Mouse (Mus musculus) gastrocnemius, postnatal 14 days (tissue): ENCODE results near the gene Iqcn. TPM values are rescaled to one million over a fixed set of nuclear protein-coding genes. Genes with fewer than 3 reads are reported as not detected.
A peak's percentile ranks its signal among the peaks of the same experiment; 100 is the strongest.

Experiments
- DNase-seq: peaks from one replicate; pipeline ENCODE4 v3.0.0; 2021; ENCODE audit warnings: mixed read lengths
- intact Hi-C: fragments of 180-260 bp; cut with DNase I; formaldehyde crosslinking; loops from one replicate; pipeline ENCODE4 v1.15.1; 2025; ENCODE audit warnings: low total_unique reads
- total RNA-seq, 2 experiments: library from RNA; stranded (reverse); gene quantifications; 2 replicates each; pipeline ENCODE4 v1.2.3; 2021

The Iqcn gene
- total RNA-seq, 2 experiments from 2014 or later: 0.04 TPM; not detected in 1

GRCm38 (mm10) chr8:70698310-70699109 is 4.7 kb upstream of the Iqcn start, which contains the start of gene Jund:
TSS of gene Jund (plus strand) at chr8:70698949.
- intact Hi-C loops: no loop called here
- DNase-seq: peak; percentile 99

- intact Hi-C loops: no loop called here
- peak; percentile 62 for DNase-seq
Observed at GRCm38 (mm10) chr8:70699116-70699833, 4.0 kb upstream of the Iqcn start.

GRCm38 (mm10) chr8:70699834-70700554 is 3.3 kb upstream of the Iqcn start:
- DNase-seq: peak; percentile 83
- intact Hi-C loops: loop anchor here (5.0 to 10.0 kb wide), 2 partner anchors 33 to 75 kb away; no protein-coding TSS in a partner anchor

- intact Hi-C loops: loop anchor here (5.0 to 10.0 kb wide), 2 partner anchors 33 to 76 kb away; no protein-coding TSS in a partner anchor
- DNase-seq: peak; percentile 91
Observed at GRCm38 (mm10) chr8:70700555-70700922, 2.7 kb upstream of the Iqcn start.

GRCm38 (mm10) chr8:70701048-70701981 is 1.9 kb upstream of the Iqcn start:
- no peak for DNase-seq
- intact Hi-C loops: loop anchor here (5.0 to 10.0 kb wide), 2 partner anchors 34 to 77 kb away; no protein-coding TSS in a partner anchor

GRCm38 (mm10) chr8:70701982-70702841 is 1.0 kb upstream of the Iqcn start:
- intact Hi-C loops: loop anchor here (5.0 to 10.0 kb wide), 2 partner anchors 35 to 77 kb away; no protein-coding TSS in a partner anchor
- no peak for DNase-seq

GRCm38 (mm10) chr8:70702842-70703182 is 445 bp upstream of the Iqcn start:
- DNase-seq: peak; percentile 86
- intact Hi-C loops: loop anchor here (5.0 to 10.0 kb wide), 2 partner anchors 36 to 78 kb away; no protein-coding TSS in a partner anchor

GRCm38 (mm10) chr8:70708281-70708680 is 5.0 kb downstream of the Iqcn start:
- intact Hi-C loops: loop anchor here (10.0 kb wide), 1 partner anchor 83 kb away; no protein-coding TSS in a partner anchor
- DNase-seq: peak; percentile 58

GRCm38 (mm10) chr8:70709794-70710193 is 6.5 kb downstream of the Iqcn start:
- intact Hi-C loops: loop anchor here (5.0 to 10.0 kb wide), 2 partner anchors 38 to 85 kb away; no protein-coding TSS in a partner anchor

GRCm38 (mm10) chr8:70710296-70710695 is 7.0 kb downstream of the Iqcn start:
- intact Hi-C loops: loop anchor here (5.0 kb wide), 1 partner anchor 37 kb away; no protein-coding TSS in a partner anchor
- DNase-seq: peak; percentile 76

More at GRCm38 (mm10) chr8:70709794-70710193, 6.5 kb downstream of the Iqcn start:
- DNase-seq: no peak

GRCm38 (mm10) chr8:70711041-70711440 is 7.8 kb downstream of the Iqcn start:
- DNase-seq: peak; percentile 11
- intact Hi-C loops: loop anchor here (5.0 kb wide), 1 partner anchor 36 kb away; no protein-coding TSS in a partner anchor

GRCm38 (mm10) chr8:70713991-70714390 is 10.7 kb downstream of the Iqcn start:
- intact Hi-C loops: loop anchor here (5.0 kb wide), 1 partner anchor 33 kb away; no protein-coding TSS in a partner anchor
- DNase-seq: no peak

- DNase-seq: no peak
- intact Hi-C loops: no loop called here
Observed at GRCm38 (mm10) chr8:70715086-70715485, 11.8 kb downstream of the Iqcn start.

- intact Hi-C loops: no loop called here
- DNase-seq: no peak
Observed at GRCm38 (mm10) chr8:70716521-70717400, 13.5 kb downstream of the Iqcn start.

GRCm38 (mm10) chr8:70718297-70718696 is 15.0 kb downstream of the Iqcn start, which contains the start of gene Gm3336:
TSS of gene Gm3336 (plus strand) at chr8:70718543.
- peak; percentile 56 for DNase-seq
- intact Hi-C loops: no loop called here

- peak; percentile 8 for DNase-seq
- intact Hi-C loops: loop anchor here (5.0 kb wide), 1 partner anchor 122 kb away; no protein-coding TSS in a partner anchor
Observed at GRCm38 (mm10) chr8:70719796-70720270, 16.6 kb downstream of the Iqcn start.
